Mouse (Mus musculus): Measurements from ENCODE around the gene Tbp. TPM values are rescaled to one million over a fixed set of nuclear protein-coding genes. Genes with fewer than 3 reads are reported as not detected.

The Tbp gene
- polyA plus RNA-seq (2015; fragmentation: Nextera tagmentation; extraction: Ambion mirVana), result 46.9 and 47.3 TPM in 2 replicates

GRCm38 (mm10) chr17:15499656-15500394 is at the start of gene Tbp, which contains the start of gene Psmb1:
TSS of gene Tbp (plus strand) at chr17:15499888.
TSS of gene Psmb1 (minus strand) at chr17:15499751.
- H3K9ac ChIP-seq (ENCODE audit: low read length), result peak within 1 kb of the TSS; percentile 94
- peak within 1 kb of the TSS; percentile 88 for H3K4me2 ChIP-seq (ENCODE audit: low read depth, low read length)
- peak within 1 kb of the TSS; percentile 97 for H3K4me3 ChIP-seq (ENCODE audit: low read length)
- peak within 1 kb of the TSS; percentile 88 for H3K27ac ChIP-seq (ENCODE audit: low read length)
- H3K9me3 ChIP-seq (ENCODE audit: control insufficient read depth, low read length), result no peaks in the 10 kb centered on the region
- peaks cover 15% of the 10 kb centered on the region for H3K36me3 ChIP-seq (ENCODE audit: control insufficient read depth, insufficient read depth, low read length)
- H3K27me3 ChIP-seq (ENCODE audit: control insufficient read depth, insufficient read depth, low read depth, low read length), result no peaks in the 10 kb centered on the region
- H3K4me1 ChIP-seq (replicated peaks; ENCODE audit: control insufficient read depth, insufficient read depth, low read length), result peaks cover 26% of the 10 kb centered on the region
- WGBS, result under 1% methylated on average over 63 of the region's 63 CpGs
- ATAC-seq (ENCODE audit: low read depth), result peak; percentile 95

- no peaks in the 10 kb centered on the region for H3K9me3 ChIP-seq (ENCODE audit: control insufficient read depth, low read length)
- H3K27ac ChIP-seq (ENCODE audit: low read length), result no peak overlapping the region
- no peak overlapping the region for H3K4me2 ChIP-seq (ENCODE audit: low read depth, low read length)
- no peaks in the 10 kb centered on the region for H3K27me3 ChIP-seq (ENCODE audit: control insufficient read depth, insufficient read depth, low read depth, low read length)
- no peak for ATAC-seq (ENCODE audit: low read depth)
- H3K9ac ChIP-seq (ENCODE audit: low read length), result no peak overlapping the region
- H3K36me3 ChIP-seq (ENCODE audit: control insufficient read depth, insufficient read depth, low read length), result no peaks in the 10 kb centered on the region
- no peak overlapping the region for H3K4me3 ChIP-seq (ENCODE audit: low read length)
- WGBS, result 64% methylated on average over 4 of the region's 4 CpGs
- H3K4me1 ChIP-seq (replicated peaks; ENCODE audit: control insufficient read depth, insufficient read depth, low read length), result no peaks in the 10 kb centered on the region
These were observed 44.5 kb upstream of the Tbp start for GRCm38 (mm10) chr17:15455203-15455602.

- no peak overlapping the region for H3K4me2 ChIP-seq (ENCODE audit: low read depth, low read length)
- H3K27me3 ChIP-seq (ENCODE audit: control insufficient read depth, insufficient read depth, low read depth, low read length), result no peaks in the 10 kb centered on the region
- 79% methylated on average over 2 of the region's 2 CpGs for WGBS
- no peaks in the 10 kb centered on the region for H3K4me1 ChIP-seq (replicated peaks; ENCODE audit: control insufficient read depth, insufficient read depth, low read length)
- H3K9ac ChIP-seq (ENCODE audit: low read length), result no peak overlapping the region
- no peak for ATAC-seq (ENCODE audit: low read depth)
- H3K9me3 ChIP-seq (ENCODE audit: control insufficient read depth, low read length), result no peaks in the 10 kb centered on the region
- no peak overlapping the region for H3K27ac ChIP-seq (ENCODE audit: low read length)
- no peak overlapping the region for H3K4me3 ChIP-seq (ENCODE audit: low read length)
- H3K36me3 ChIP-seq (ENCODE audit: control insufficient read depth, insufficient read depth, low read length), result no peaks in the 10 kb centered on the region
These were observed 43.1 kb upstream of the Tbp start for GRCm38 (mm10) chr17:15456595-15456994.

- H3K9me3 ChIP-seq (ENCODE audit: control insufficient read depth, low read length), result no peaks in the 10 kb centered on the region
These were observed 39.9 kb upstream of the Tbp start for GRCm38 (mm10) chr17:15459761-15460160.

GRCm38 (mm10) chr17:15461921-15462495 is 37.7 kb upstream of the Tbp start:
- no peak for ATAC-seq (ENCODE audit: low read depth)
- no peak overlapping the region for H3K4me2 ChIP-seq (ENCODE audit: low read depth, low read length)
- 93% methylated on average over 6 of the region's 6 CpGs for WGBS
- no peak overlapping the region for H3K4me3 ChIP-seq (ENCODE audit: low read length)
- H3K4me1 ChIP-seq (replicated peaks; ENCODE audit: control insufficient read depth, insufficient read depth, low read length), result no peaks in the 10 kb centered on the region
- H3K27ac ChIP-seq (ENCODE audit: low read length), result no peak overlapping the region
- no peaks in the 10 kb centered on the region for H3K9me3 ChIP-seq (ENCODE audit: control insufficient read depth, low read length)
- no peaks in the 10 kb centered on the region for H3K27me3 ChIP-seq (ENCODE audit: control insufficient read depth, insufficient read depth, low read depth, low read length)
- H3K9ac ChIP-seq (ENCODE audit: low read length), result no peak overlapping the region
- H3K36me3 ChIP-seq (ENCODE audit: control insufficient read depth, insufficient read depth, low read length), result peaks cover 4% of the 10 kb centered on the region

More at GRCm38 (mm10) chr17:15459761-15460160, 39.9 kb upstream of the Tbp start:
- ATAC-seq (ENCODE audit: low read depth), result no peak
- Histone ChIP-seq H3K9ac (ENCODE audit: low read length) (no peak overlapping the region), H3K4me2 (ENCODE audit: low read depth, low read length) (no peak overlapping the region), H3K4me1 (replicated peaks; ENCODE audit: control insufficient read depth, insufficient read depth, low read length) (no peaks in the 10 kb centered on the region), H3K27ac (ENCODE audit: low read length) (no peak overlapping the region), H3K4me3 (ENCODE audit: low read length) (no peak overlapping the region), H3K36me3 (ENCODE audit: control insufficient read depth, insufficient read depth, low read length) (no peaks in the 10 kb centered on the region), H3K27me3 (ENCODE audit: control insufficient read depth, insufficient read depth, low read depth, low read length) (no peaks in the 10 kb centered on the region)
- WGBS, result 68% methylated on average over 4 of the region's 4 CpGs

- WGBS, result 17% methylated on average over 5 of the region's 5 CpGs
- peaks cover 13% of the 10 kb centered on the region for H3K36me3 ChIP-seq (ENCODE audit: control insufficient read depth, insufficient read depth, low read length)
- ATAC-seq (ENCODE audit: low read depth), result peak; percentile 49; the same call in 1 of the 2 replicates
- H3K4me2 ChIP-seq (ENCODE audit: low read depth, low read length), result no peak overlapping the region
- H3K4me3 ChIP-seq (ENCODE audit: low read length), result no peak overlapping the region
- H3K27ac ChIP-seq (ENCODE audit: low read length), result no peak overlapping the region
- H3K9me3 ChIP-seq (ENCODE audit: control insufficient read depth, low read length), result no peaks in the 10 kb centered on the region
- H3K4me1 ChIP-seq (replicated peaks; ENCODE audit: control insufficient read depth, insufficient read depth, low read length), result no peaks in the 10 kb centered on the region
- no peak overlapping the region for H3K9ac ChIP-seq (ENCODE audit: low read length)
- H3K27me3 ChIP-seq (ENCODE audit: control insufficient read depth, insufficient read depth, low read depth, low read length), result no peaks in the 10 kb centered on the region
These were observed 32.0 kb upstream of the Tbp start for GRCm38 (mm10) chr17:15467669-15468068.

- Histone ChIP-seq H3K9me3 (ENCODE audit: control insufficient read depth, low read length) (no peaks in the 10 kb centered on the region), H3K4me2 (ENCODE audit: low read depth, low read length) (no peak overlapping the region), H3K4me1 (replicated peaks; ENCODE audit: control insufficient read depth, insufficient read depth, low read length) (no peaks in the 10 kb centered on the region), H3K4me3 (ENCODE audit: low read length) (no peak overlapping the region), H3K27me3 (ENCODE audit: control insufficient read depth, insufficient read depth, low read depth, low read length) (no peaks in the 10 kb centered on the region), H3K27ac (ENCODE audit: low read length) (no peak overlapping the region), H3K36me3 (ENCODE audit: control insufficient read depth, insufficient read depth, low read length) (peaks cover 44% of the 10 kb centered on the region), H3K9ac (ENCODE audit: low read length) (no peak overlapping the region)
- ATAC-seq (ENCODE audit: low read depth), result no peak
- 80% methylated on average over 4 of the region's 4 CpGs for WGBS
These were observed 27.0 kb upstream of the Tbp start for GRCm38 (mm10) chr17:15472671-15473070.

- ATAC-seq (ENCODE audit: low read depth), result no peak
- Histone ChIP-seq H3K9me3 (ENCODE audit: control insufficient read depth, low read length) (no peaks in the 10 kb centered on the region), H3K27me3 (ENCODE audit: control insufficient read depth, insufficient read depth, low read depth, low read length) (no peaks in the 10 kb centered on the region), H3K4me1 (replicated peaks; ENCODE audit: control insufficient read depth, insufficient read depth, low read length) (no peaks in the 10 kb centered on the region; the same call in 1 of the 2 replicates), H3K36me3 (ENCODE audit: control insufficient read depth, insufficient read depth, low read length) (peaks cover 33% of the 10 kb centered on the region), H3K4me2 (ENCODE audit: low read depth, low read length) (no peak overlapping the region), H3K9ac (ENCODE audit: low read length) (no peak overlapping the region), H3K27ac (ENCODE audit: low read length) (no peak overlapping the region), H3K4me3 (ENCODE audit: low read length) (no peak overlapping the region)
- 89% methylated on average over 7 of the region's 7 CpGs for WGBS
These were observed 9.1 kb upstream of the Tbp start for GRCm38 (mm10) chr17:15490542-15490941.

GRCm38 (mm10) chr17:15497882-15498752 is 1.6 kb upstream of the Tbp start:
- Histone ChIP-seq H3K36me3 (ENCODE audit: control insufficient read depth, insufficient read depth, low read length) (peaks cover 7% of the 10 kb centered on the region; the same call in 1 of the 2 replicates), H3K4me1 (replicated peaks; ENCODE audit: control insufficient read depth, insufficient read depth, low read length) (peaks cover 26% of the 10 kb centered on the region), H3K27ac (ENCODE audit: low read length) (peak overlapping the region; percentile 94), H3K9me3 (ENCODE audit: control insufficient read depth, low read length) (no peaks in the 10 kb centered on the region), H3K27me3 (ENCODE audit: control insufficient read depth, insufficient read depth, low read depth, low read length) (no peaks in the 10 kb centered on the region), H3K4me2 (ENCODE audit: low read depth, low read length) (peak overlapping the region; percentile 74), H3K4me3 (ENCODE audit: low read length) (peak overlapping the region; percentile 78), H3K9ac (ENCODE audit: low read length) (peak overlapping the region; percentile 86)
- under 1% methylated on average over 50 of the region's 50 CpGs for WGBS
- ATAC-seq (ENCODE audit: low read depth), result peak; percentile 94

Data from lung, embryonic 16.5 days (tissue).